Mouse (Mus musculus) stomach, postnatal 0 days (tissue): Measurements from ENCODE around the gene Tspan14. TPM values are rescaled to one million over a fixed set of nuclear protein-coding genes. Genes with fewer than 3 reads are reported as not detected.

Experiments used
- ATAC-seq: fragments of 200-750 bp; cut with Nextera tagmentation; 2 replicates; pipeline ENCODE4 v1.8.0; 2017; ENCODE audit not compliant: low FRiP score, low TSS enrichment
- DNase-seq: peaks from one replicate; pipeline ENCODE4 v3.0.0-alpha.2; 2016; ENCODE audit warnings: low spot score
- H3K27ac ChIP-seq: fragments of 300-500 bp; sonication (generic); replicated peaks from 2 replicates; pipeline ENCODE4 v1.5.1; 2014; ENCODE audit warnings: mild to moderate bottlenecking, control low read depth
- H3K27me3 ChIP-seq: fragments of 300-500 bp; sonication (generic); 2 replicates; pipeline ENCODE4 v1.6.1; 2014; ENCODE audit warnings: low read length; ENCODE audit not compliant: control insufficient read depth, insufficient read depth
- H3K36me3 ChIP-seq: fragments of 300-500 bp; sonication (generic); 2 replicates; pipeline ENCODE4 v1.6.1; 2014; ENCODE audit warnings: low read length, mixed read lengths; ENCODE audit not compliant: control insufficient read depth, insufficient read depth
- H3K4me1 ChIP-seq: fragments of 300-500 bp; sonication (generic); replicated peaks from 2 replicates; pipeline ENCODE4 v1.6.1; 2014; ENCODE audit warnings: antibody characterized with exemption; ENCODE audit not compliant: control insufficient read depth, insufficient read depth
- H3K4me2 ChIP-seq: fragments of 300-500 bp; sonication (generic); replicated peaks from 2 replicates; pipeline ENCODE4 v1.6.1; 2014; ENCODE audit warnings: low read depth, mild to moderate bottlenecking, control low read depth, moderate library complexity
- H3K4me3 ChIP-seq: fragments of 300-500 bp; sonication (generic); 2 replicates; pipeline ENCODE4 v1.5.1; 2014; ENCODE audit warnings: low read depth, low read length, control low read depth
- H3K9ac ChIP-seq: fragments of 300-500 bp; sonication (generic); 2 replicates; pipeline ENCODE4 v1.6.1; 2014; ENCODE audit warnings: mild to moderate bottlenecking, low read length, control low read depth, mixed read lengths
- H3K9me3 ChIP-seq: fragments of 300-500 bp; sonication (generic); 2 replicates; pipeline ENCODE4 v1.6.1; 2016; ENCODE audit warnings: low read length; ENCODE audit not compliant: control insufficient read depth
- CTCF ChIP-seq: IDR thresholded peaks from 2 replicates; pipeline ENCODE4 v1.5.1; 2016; ENCODE audit warnings: antibody characterized with exemption, low read depth, mild to moderate bottlenecking, moderate library complexity
- EP300 ChIP-seq: optimal IDR thresholded peaks from 2 replicates; pipeline ENCODE3; 2016; ENCODE audit warnings: antibody characterized with exemption
- WGBS: fragments of 180-500 bp; shearing (Covaris S2); extraction: QIAGEN DNeasy Blood & Tissue Kit; methylation state at CpG from one replicate; pipeline ENCODE4 v1.1.7; 2014; 5-methylcytosine and 5-hydroxymethylcytosine counted together
- polyA plus RNA-seq: library from polyadenylated mRNA; unstranded; fragments of >200 nt; fragmentation: Nextera tagmentation; extraction: Ambion mirVana; gene quantifications from 2 replicates; pipeline ENCODE4 v1.2.1, GENCODE M21; 2015

Tspan14 gene
- polyA plus RNA-seq, 1 experiment from 2014 or later = 38.8 TPM

DNA sequence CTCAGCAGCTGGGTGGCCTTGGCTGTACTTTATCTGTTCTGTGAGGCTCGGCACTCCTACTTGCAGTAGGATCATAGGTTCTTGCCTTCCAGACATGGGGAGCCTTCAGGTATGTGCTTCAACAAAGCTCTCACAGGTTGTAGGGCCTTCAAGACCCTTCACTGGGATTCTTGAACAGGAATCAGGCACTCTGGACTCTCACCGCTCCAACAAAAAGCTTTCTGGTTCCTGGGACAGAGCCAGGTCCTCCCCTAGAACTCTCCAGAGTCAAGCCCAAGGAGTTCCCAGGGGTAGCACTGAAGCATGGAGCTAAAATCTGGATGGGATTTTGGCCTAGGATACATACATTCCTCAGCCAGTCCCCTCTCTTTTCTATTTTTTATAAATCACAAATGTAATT, 77.4 kb downstream of the Tspan14 start:
- TF ChIP-seq CTCF (no peak), EP300 (no peak)
- no peak for DNase-seq
- Histone ChIP-seq H3K36me3 (no peaks in the 10 kb centered on the region), H3K27ac (no peak overlapping the region), H3K9me3 (no peaks in the 10 kb centered on the region), H3K4me3 (no peak overlapping the region), H3K4me2 (no peak overlapping the region), H3K27me3 (no peaks in the 10 kb centered on the region), H3K4me1 (no peaks in the 10 kb centered on the region), H3K9ac (no peak overlapping the region)
- 78% methylated on average over 2 of the region's 2 CpGs for WGBS
- no peak for ATAC-seq

DNA sequence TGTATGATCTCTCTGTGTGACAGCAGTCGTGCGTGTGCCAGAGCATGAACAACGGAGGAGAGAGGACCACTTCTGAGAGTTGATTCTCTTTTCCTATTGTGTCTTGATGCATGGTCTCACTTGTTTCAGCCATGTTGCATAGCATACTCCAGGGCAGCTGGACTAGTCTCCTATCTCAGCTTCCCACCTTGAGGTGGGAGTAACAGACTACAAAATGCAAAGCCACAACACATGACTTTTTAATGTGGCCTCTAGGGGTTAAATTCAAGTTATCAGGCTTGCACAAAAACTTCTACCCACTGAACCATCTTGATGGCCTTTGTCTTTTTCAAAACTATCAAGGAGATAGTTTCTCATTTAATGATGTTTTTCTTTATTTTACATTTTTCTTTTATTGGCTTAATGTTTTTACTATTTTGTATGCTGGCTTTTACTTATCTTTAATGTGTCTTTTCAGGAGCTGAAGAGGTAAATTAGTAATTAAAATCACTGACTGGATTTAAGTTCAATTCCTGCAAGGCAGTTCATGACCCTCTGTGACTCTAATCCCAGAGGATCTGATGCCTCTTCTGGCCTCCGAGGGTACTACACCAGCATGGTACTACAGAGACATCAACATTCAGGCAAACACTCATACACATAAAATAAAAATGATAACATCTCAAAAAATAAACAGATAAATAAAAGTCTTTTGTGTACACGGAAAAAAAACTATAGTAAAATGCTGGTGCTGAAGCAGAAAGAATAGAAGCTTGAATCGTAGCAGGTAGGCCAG, 80.0 kb downstream of the Tspan14 start:
- Histone ChIP-seq H3K4me3 (no peak overlapping the region), H3K9me3 (no peaks in the 10 kb centered on the region), H3K9ac (no peak overlapping the region), H3K4me2 (no peak overlapping the region), H3K4me1 (no peaks in the 10 kb centered on the region), H3K27me3 (no peaks in the 10 kb centered on the region), H3K36me3 (no peaks in the 10 kb centered on the region), H3K27ac (no peak overlapping the region)
- TF ChIP-seq EP300 (no peak), CTCF (peak; percentile 65)
- no peak for ATAC-seq
- no peak for DNase-seq
- WGBS = 84% methylated on average over 6 of the region's 6 CpGs

DNA sequence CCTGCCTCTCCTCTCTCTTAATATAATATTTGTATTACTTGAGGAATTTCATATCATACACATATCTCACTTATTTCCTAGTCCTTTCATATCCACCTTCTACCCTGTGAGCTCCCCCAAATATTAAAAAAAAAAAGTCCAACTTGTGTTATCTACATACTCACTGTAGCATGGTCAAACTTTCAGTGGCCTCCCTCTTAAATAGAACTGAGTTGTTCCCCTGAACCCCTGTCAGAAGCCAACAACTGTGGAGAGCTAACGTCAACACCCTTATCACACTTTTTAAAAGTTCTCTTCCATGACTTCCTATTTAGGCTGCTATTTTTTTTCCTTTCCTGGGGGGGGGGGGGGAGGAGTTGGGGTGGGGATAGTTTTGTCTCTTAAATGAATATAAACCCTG, 80.9 kb downstream of the Tspan14 start:
- Histone ChIP-seq H3K4me3 (no peak overlapping the region), H3K27me3 (no peaks in the 10 kb centered on the region), H3K4me2 (no peak overlapping the region), H3K27ac (no peak overlapping the region), H3K9ac (no peak overlapping the region), H3K9me3 (no peaks in the 10 kb centered on the region), H3K36me3 (no peaks in the 10 kb centered on the region), H3K4me1 (no peaks in the 10 kb centered on the region)
- DNase-seq (no peak), ATAC-seq (no peak)
- TF ChIP-seq CTCF (no peak), EP300 (no peak)
- 35% methylated on average over 1 of the region's 1 CpGs for WGBS

DNA sequence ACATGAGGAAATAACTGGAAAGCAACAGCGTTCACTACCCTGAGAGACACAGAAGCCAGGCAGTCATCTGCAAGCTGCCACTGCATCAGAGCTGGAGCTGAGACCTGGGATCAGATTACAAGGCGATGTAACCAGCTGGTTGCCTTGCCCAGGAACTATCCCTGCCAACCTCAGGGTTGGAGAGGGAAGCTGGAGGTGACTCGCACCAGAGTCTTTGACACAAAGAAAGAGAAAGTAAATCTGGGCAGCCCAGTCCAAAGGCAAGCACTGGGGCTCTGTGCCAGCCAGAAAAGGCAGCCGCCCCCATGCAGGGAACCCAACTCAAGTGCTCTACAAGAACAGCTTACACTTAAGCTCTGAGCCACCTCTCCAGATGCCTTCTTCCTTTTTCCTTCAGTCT, 81.4 kb downstream of the Tspan14 start:
- 16% methylated on average over 4 of the region's 4 CpGs for WGBS
- ATAC-seq (no peak), DNase-seq (no peak)
- H3K27ac ChIP-seq = no peak overlapping the region; the same call in 1 of the 2 replicates
- no peak for TF ChIP-seq EP300
- TF ChIP-seq CTCF = no peak
- no peaks in the 10 kb centered on the region for H3K4me1 ChIP-seq
- no peaks in the 10 kb centered on the region for H3K36me3 ChIP-seq
- no peak overlapping the region for H3K9ac ChIP-seq
- H3K4me2 ChIP-seq = no peak overlapping the region
- no peaks in the 10 kb centered on the region for H3K27me3 ChIP-seq
- no peak overlapping the region for H3K4me3 ChIP-seq
- no peaks in the 10 kb centered on the region for H3K9me3 ChIP-seq

DNA sequence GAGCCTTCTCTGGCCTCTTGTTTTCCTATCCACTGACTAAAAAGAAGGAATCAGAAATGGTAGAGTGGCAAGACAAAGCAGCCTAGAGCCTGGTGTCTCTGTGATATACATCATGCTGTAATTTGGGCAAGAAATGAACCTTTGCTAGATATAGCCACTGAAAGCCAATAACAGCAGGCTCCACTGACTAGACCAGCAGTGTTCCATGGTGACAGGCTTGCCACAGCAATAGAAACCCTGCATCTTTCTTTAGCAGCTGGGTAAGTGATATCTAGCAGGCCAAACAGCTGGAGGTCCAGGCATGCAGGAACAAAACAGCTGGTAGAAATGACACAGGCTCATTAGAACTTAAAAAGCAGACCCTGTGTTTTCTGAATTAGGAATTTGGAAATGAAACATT, 92.0 kb downstream of the Tspan14 start:
- H3K4me2 ChIP-seq = no peak overlapping the region
- ATAC-seq (no peak), DNase-seq (no peak)
- no peaks in the 10 kb centered on the region for H3K27me3 ChIP-seq
- no peaks in the 10 kb centered on the region for H3K9me3 ChIP-seq
- H3K9ac ChIP-seq = no peak overlapping the region
- no peak overlapping the region for H3K4me3 ChIP-seq
- no peaks in the 10 kb centered on the region for H3K36me3 ChIP-seq
- TF ChIP-seq CTCF = no peak
- no peak for TF ChIP-seq EP300
- H3K27ac ChIP-seq = no peak overlapping the region
- no peaks in the 10 kb centered on the region for H3K4me1 ChIP-seq

DNA sequence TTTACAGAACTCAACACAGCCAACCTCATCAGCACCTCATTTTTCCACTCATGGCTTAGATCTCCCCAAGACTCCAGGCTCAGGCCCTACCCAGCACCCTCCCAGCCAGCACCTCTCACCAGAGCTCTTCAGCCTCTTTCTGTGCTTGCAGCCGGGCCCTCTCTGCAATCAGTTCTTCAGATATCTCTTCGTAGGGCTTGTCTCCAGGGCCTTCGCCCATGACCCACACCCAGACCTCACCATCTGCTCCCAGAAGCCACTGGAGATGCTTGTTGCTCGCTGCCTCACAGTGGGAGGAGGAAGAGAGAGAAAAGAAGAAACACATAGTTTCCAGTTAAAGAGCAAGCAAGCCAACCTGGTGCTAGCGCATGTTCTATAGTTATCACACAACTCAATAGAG, 92.6 kb downstream of the Tspan14 start:
- Histone ChIP-seq H3K9ac (no peak overlapping the region), H3K9me3 (no peaks in the 10 kb centered on the region), H3K27me3 (no peaks in the 10 kb centered on the region), H3K4me2 (no peak overlapping the region), H3K4me1 (no peaks in the 10 kb centered on the region), H3K4me3 (no peak overlapping the region), H3K36me3 (no peaks in the 10 kb centered on the region), H3K27ac (no peak overlapping the region)
- DNase-seq = no peak
- 78% methylated on average over 5 of the region's 5 CpGs for WGBS
- TF ChIP-seq EP300 = no peak
- TF ChIP-seq CTCF = no peak
- ATAC-seq = no peak
